ENCODE assay signal across 16 mouse cellular contexts in the genomic region with DNA sequence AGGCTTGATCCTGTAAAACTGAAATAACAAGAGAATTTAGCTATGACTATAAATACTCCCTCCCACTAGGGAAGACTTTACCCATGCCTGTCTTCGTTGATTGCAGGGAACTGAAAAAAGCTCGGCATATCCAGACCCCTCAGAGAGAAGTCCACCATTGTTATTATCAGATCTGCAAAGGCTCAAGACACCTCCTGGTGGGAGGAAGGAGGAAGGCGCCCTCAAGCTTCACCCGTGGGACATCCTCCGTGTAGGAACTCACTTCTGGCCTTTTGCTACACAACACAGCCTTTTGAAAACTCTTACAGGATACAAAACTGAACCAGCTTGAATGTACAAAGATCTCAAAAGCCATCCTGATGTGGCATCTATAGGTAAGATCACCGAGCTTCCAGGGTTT. TPM values are rescaled to one million over a fixed set of nuclear protein-coding genes. Genes with fewer than 3 reads are reported as not detected.
DNase-seq lines count a peak whose midpoint lies in the region; ATAC-seq and TF ChIP-seq lines count a peak whose summit lies in the region.
"Had no signal": no experiment of that assay in that cellular context is flagged by ENCODE, and none has a peak within 500 bp of the region (broad histone marks: within the 10 kb centered on the region; RNA-seq: fewer than 3 reads in every experiment).

No protein-coding gene starts in this region.

- no peaks in the 10 kb centered on the region for H3K27me3 ChIP-seq in hindbrain, postnatal 0 days (ENCODE audit: insufficient read depth, low read length)
- H3K27me3 ChIP-seq in hindbrain, embryonic 11.5 days (ENCODE audit: control insufficient read depth, insufficient read depth, low read length) = no peaks in the 10 kb centered on the region
- no peaks in the 10 kb centered on the region for H3K27me3 ChIP-seq in spleen, adult 2 months (ENCODE audit: control insufficient read depth, insufficient read depth, low read length)
- H3K27me3 ChIP-seq: limb, embryonic 15.5 days had no signal

- no peak for TF ChIP-seq POLR2A in spleen, adult 2 months (IDR thresholded peaks at IDR 0.05; ENCODE audit: low read depth, low read length)

- no peak overlapping the region for H3K27ac ChIP-seq in hindbrain, postnatal 0 days
- no peak overlapping the region for H3K27ac ChIP-seq in hindbrain, embryonic 11.5 days (ENCODE audit: low read depth, low read length)
- H3K27ac ChIP-seq in spleen, adult 2 months (ENCODE audit: insufficient read depth, low read length) = no peak overlapping the region
- H3K27ac ChIP-seq: limb, embryonic 15.5 days; midbrain, embryonic 13.5 days had no signal

- 44% methylated on average over 6 of the region's 6 CpGs for WGBS in hindbrain, postnatal 0 days
- WGBS in hindbrain, embryonic 11.5 days = 50% methylated on average over 6 of the region's 6 CpGs
- WGBS in spleen, adult 2 months = 47% methylated on average over 6 of the region's 6 CpGs

- H3K9me3 ChIP-seq in hindbrain, postnatal 0 days (ENCODE audit: low read length) = no peaks in the 10 kb centered on the region
- no peaks in the 10 kb centered on the region for H3K9me3 ChIP-seq in hindbrain, embryonic 11.5 days (ENCODE audit: control insufficient read depth, low read length)
- H3K9me3 ChIP-seq: limb, embryonic 15.5 days; midbrain, embryonic 13.5 days had no signal

- H3K4me2 ChIP-seq in hindbrain, postnatal 0 days (ENCODE audit: low read depth, low read length) = no peak overlapping the region
- H3K4me2 ChIP-seq in hindbrain, embryonic 11.5 days (replicated peaks; ENCODE audit: low read depth, low read length) = no peak overlapping the region
- H3K4me2 ChIP-seq: limb, embryonic 15.5 days; midbrain, embryonic 13.5 days had no signal

- no peaks in the 10 kb centered on the region for H3K4me1 ChIP-seq in hindbrain, postnatal 0 days (ENCODE audit: insufficient read depth, low read length)
- H3K4me1 ChIP-seq in hindbrain, embryonic 11.5 days (replicated peaks; ENCODE audit: control insufficient read depth, insufficient read depth, low read length) = no peaks in the 10 kb centered on the region
- H3K4me1 ChIP-seq in spleen, adult 2 months (ENCODE audit: control insufficient read depth, insufficient read depth, insufficient read length) = no peaks in the 10 kb centered on the region
- H3K4me1 ChIP-seq: limb, embryonic 15.5 days had no signal

- TF ChIP-seq CTCF in hindbrain, postnatal 0 days (IDR thresholded peaks at IDR 0.05; ENCODE audit: low read depth) = peak; percentile 40
- peak; percentile 30; the same call in 1 of the 2 replicates for TF ChIP-seq CTCF in spleen, adult 2 months (IDR thresholded peaks at IDR 0.05; ENCODE audit: extremely low read depth, insufficient read depth, insufficient read length, insufficient replicate concordance)

- H3K36me3 ChIP-seq in hindbrain, postnatal 0 days (ENCODE audit: insufficient read depth, low read length) = no peaks in the 10 kb centered on the region
- H3K36me3 ChIP-seq in hindbrain, embryonic 11.5 days (ENCODE audit: control insufficient read depth, insufficient read depth, low read length) = no peaks in the 10 kb centered on the region
- no peaks in the 10 kb centered on the region for H3K36me3 ChIP-seq in spleen, adult 2 months (ENCODE audit: control insufficient read depth, insufficient read depth, low read length)
- H3K36me3 ChIP-seq: limb, embryonic 15.5 days; midbrain, embryonic 13.5 days had no signal

- DNase-seq in hindbrain, postnatal 0 days (ENCODE audit: low spot score) = no peak
- DNase-seq in hindbrain, embryonic 11.5 days (ENCODE audit: low spot score) = no peak
- no peak for DNase-seq in spleen, adult 2 months (ENCODE audit: low read depth in 1 of 2, low spot score in 2 of 2)
- no peak for DNase-seq in spleen, postnatal 14 days (ENCODE audit: low spot score in 2 of 2)
- peak; percentile 9 to 16 for DNase-seq in thymus, postnatal 36 days
- no peak for DNase-seq in right cerebral cortex, postnatal 25 days
- DNase-seq in adrenal gland, postnatal 4 days (ENCODE audit: low spot score in 2 of 2) = no peak
- DNase-seq: cerebellum, adult 8-10 months; kidney, adult 11 months had no signal

- no peak overlapping the region for H3K9ac ChIP-seq in hindbrain, postnatal 0 days (replicated peaks; ENCODE audit: low read length)
- H3K9ac ChIP-seq in hindbrain, embryonic 11.5 days (ENCODE audit: low read depth, low read length) = no peak overlapping the region
- H3K9ac ChIP-seq: limb, embryonic 15.5 days; midbrain, embryonic 13.5 days had no signal

- no peak for ATAC-seq in hindbrain, postnatal 0 days
- no peak for ATAC-seq in hindbrain, embryonic 11.5 days (ENCODE audit: low FRiP score)
- ATAC-seq in inflammation-experienced regulatory T-cells, adult 6 months = peak; percentile 49
- ATAC-seq: midbrain, embryonic 13.5 days had no signal

- H3K4me3 ChIP-seq in hindbrain, postnatal 0 days (ENCODE audit: low read length) = no peak overlapping the region
- no peak overlapping the region for H3K4me3 ChIP-seq in hindbrain, embryonic 11.5 days (ENCODE audit: low read depth, low read length)
- H3K4me3 ChIP-seq in spleen, adult 2 months (ENCODE audit: extremely low read depth, insufficient read depth, insufficient read length) = no peak overlapping the region
- H3K4me3 ChIP-seq: limb, embryonic 15.5 days; midbrain, embryonic 13.5 days had no signal

RNA-seq across cellular contexts. Expression of gene Ssbp1, which starts 5.4 kb away (rescaled TPM):
- total RNA-seq in hindbrain, postnatal 0 days (2014; rRNA removed) = 9.1 and 11.2 TPM in 2 replicates
- 82.5 and 90.6 TPM in 2 replicates for polyA plus RNA-seq in hindbrain, postnatal 0 days (2015; fragmentation: Nextera tagmentation; extraction: Ambion mirVana)
- 167 and 171 TPM in 2 replicates for polyA plus RNA-seq in hindbrain, embryonic 11.5 days (2014; fragmentation: Nextera tagmentation; extraction: Ambion mirVana)
- 7.2 and 8.5 TPM in 2 replicates for polyA plus RNA-seq in spleen, adult 2 months (2012; rRNA removed)
- 100 to 1,000 TPM; 108 to 133 (median 114) TPM for polyA plus RNA-seq in inflammation-experienced regulatory T-cells, adult 6 months (2017; shearing (Covaris generic))
- 10 to 100 TPM; 72.0 to 75.3 TPM for total RNA-seq in adrenal gland, postnatal 4 days (2021)

RNA-seq across cellular contexts. Expression of gene Tas2r137, which starts 25.3 kb away (rescaled TPM):
- total RNA-seq in hindbrain, postnatal 0 days (2014; rRNA removed) = not detected in 2 replicates
- not detected in 2 replicates for polyA plus RNA-seq in hindbrain, postnatal 0 days (2015; fragmentation: Nextera tagmentation; extraction: Ambion mirVana)
- not detected in 2 replicates for polyA plus RNA-seq in hindbrain, embryonic 11.5 days (2014; fragmentation: Nextera tagmentation; extraction: Ambion mirVana)
- not detected in 2 replicates for polyA plus RNA-seq in spleen, adult 2 months (2012; rRNA removed)
- polyA plus RNA-seq in inflammation-experienced regulatory T-cells, adult 6 months (2017; shearing (Covaris generic)) = not detected
- total RNA-seq in adrenal gland, postnatal 4 days (2021) = not detected
- total RNA-seq: adrenal gland, adult 18-20 months; layer of hippocampus, postnatal 25 days had no signal
- polyA plus RNA-seq: embryonic facial prominence, embryonic 14.5 days; heart, embryonic 14.5 days; limb, embryonic 15.5 days had no signal

RNA-seq across cellular contexts. Expression of gene Wee2, which starts 26.8 kb away (rescaled TPM):
- total RNA-seq in hindbrain, postnatal 0 days (2014; rRNA removed) = 0.10 TPM in 1 of 2 replicates, not detected in the other
- 0.18 and 0.28 TPM in 2 replicates for polyA plus RNA-seq in hindbrain, postnatal 0 days (2015; fragmentation: Nextera tagmentation; extraction: Ambion mirVana)
- 0.13 and 0.19 TPM in 2 replicates for polyA plus RNA-seq in hindbrain, embryonic 11.5 days (2014; fragmentation: Nextera tagmentation; extraction: Ambion mirVana)
- polyA plus RNA-seq in spleen, adult 2 months (2012; rRNA removed) = not detected in 2 replicates
- polyA plus RNA-seq in inflammation-experienced regulatory T-cells, adult 6 months (2017; shearing (Covaris generic)) = not detected
- not detected for total RNA-seq in adrenal gland, postnatal 4 days (2021)
- total RNA-seq: adrenal gland, adult 18-20 months; layer of hippocampus, postnatal 25 days had no signal
- polyA plus RNA-seq: heart, embryonic 14.5 days; limb, embryonic 15.5 days had no signal

RNA-seq across cellular contexts. Expression of gene Tas2r108, which starts 27.6 kb away (rescaled TPM):
- not detected in 2 replicates for total RNA-seq in hindbrain, postnatal 0 days (2014; rRNA removed)
- not detected in 2 replicates for polyA plus RNA-seq in hindbrain, postnatal 0 days (2015; fragmentation: Nextera tagmentation; extraction: Ambion mirVana)
- polyA plus RNA-seq in hindbrain, embryonic 11.5 days (2014; fragmentation: Nextera tagmentation; extraction: Ambion mirVana) = 0.73 TPM in 1 of 2 replicates, not detected in the other
- not detected in 2 replicates for polyA plus RNA-seq in spleen, adult 2 months (2012; rRNA removed)
- polyA plus RNA-seq in inflammation-experienced regulatory T-cells, adult 6 months (2017; shearing (Covaris generic)) = not detected
- not detected for total RNA-seq in adrenal gland, postnatal 4 days (2021)
- total RNA-seq: adrenal gland, adult 18-20 months; layer of hippocampus, postnatal 25 days had no signal
- polyA plus RNA-seq: embryonic facial prominence, embryonic 14.5 days; heart, embryonic 14.5 days; limb, embryonic 15.5 days; midbrain, embryonic 13.5 days had no signal

RNA-seq across cellular contexts. Expression of gene E330009J07Rik, which starts 29.8 kb away (rescaled TPM):
- 28.0 and 29.1 TPM in 2 replicates for total RNA-seq in hindbrain, postnatal 0 days (2014; rRNA removed)
- 9.9 and 12.8 TPM in 2 replicates for polyA plus RNA-seq in hindbrain, postnatal 0 days (2015; fragmentation: Nextera tagmentation; extraction: Ambion mirVana)
- 14.8 and 16.8 TPM in 2 replicates for polyA plus RNA-seq in hindbrain, embryonic 11.5 days (2014; fragmentation: Nextera tagmentation; extraction: Ambion mirVana)
- 3.6 and 4.7 TPM in 2 replicates for polyA plus RNA-seq in spleen, adult 2 months (2012; rRNA removed)
- polyA plus RNA-seq in inflammation-experienced regulatory T-cells, adult 6 months (2017; shearing (Covaris generic)) = 1 to 10 TPM; 3.2 to 9.1 (median 6.1) TPM
- total RNA-seq in adrenal gland, postnatal 4 days (2021) = 10 to 100 TPM; 18.2 to 20.2 TPM

Comparison
In these comparisons a context has a peak if more than half of its experiments do, and no peak if none do; other contexts are left out.
1. DNase-seq: peak in thymus, postnatal 36 days (2 of 2); none in hindbrain, postnatal 0 days (single experiment), hindbrain, embryonic 11.5 days (single experiment), spleen, adult 2 months (0 of 2), spleen, postnatal 14 days (0 of 2), right cerebral cortex, postnatal 25 days (single experiment) and adrenal gland, postnatal 4 days (0 of 2).